Mouse (Mus musculus) limb, embryonic 13.5 days (tissue): ENCODE data around the gene Fam227b. TPM values are rescaled to one million over a fixed set of nuclear protein-coding genes. Genes with fewer than 3 reads are reported as not detected.

Source experiments
- ATAC-seq: fragments of 200-750 bp; cut with Nextera tagmentation; 2 replicates; pipeline ENCODE4 v1.8.0; 2017; ENCODE audit warnings: low read depth, moderate number of reproducible peaks, moderate TSS enrichment; ENCODE audit not compliant: low FRiP score
- H3K27ac ChIP-seq: fragments of 300-500 bp; sonication (generic); 2 replicates; pipeline ENCODE4 v1.5.1; 2015; ENCODE audit warnings: inconsistent platforms, mild to moderate bottlenecking, moderate library complexity
- H3K27me3 ChIP-seq: fragments of 300-500 bp; sonication (generic); 2 replicates; pipeline ENCODE4 v1.6.1; 2015; ENCODE audit warnings: mild to moderate bottlenecking, inconsistent platforms
- H3K36me3 ChIP-seq: fragments of 300-500 bp; sonication (generic); 2 replicates; pipeline ENCODE4 v1.6.1; 2015; ENCODE audit warnings: inconsistent platforms, mild to moderate bottlenecking, moderate library complexity
- H3K4me1 ChIP-seq: fragments of 300-500 bp; sonication (generic); 2 replicates; pipeline ENCODE4 v1.6.1; 2015; ENCODE audit warnings: inconsistent platforms
- H3K4me2 ChIP-seq: fragments of 300-500 bp; sonication (generic); replicated peaks from 2 replicates; pipeline ENCODE4 v1.6.1; 2015; ENCODE audit warnings: inconsistent platforms, mild to moderate bottlenecking, moderate library complexity
- H3K4me3 ChIP-seq: fragments of 300-500 bp; sonication (generic); 2 replicates; pipeline ENCODE4 v1.5.1; 2015; ENCODE audit warnings: moderate library complexity, mild to moderate bottlenecking, inconsistent platforms
- H3K9ac ChIP-seq: fragments of 300-500 bp; sonication (generic); 2 replicates; pipeline ENCODE4 v1.6.1; 2015; ENCODE audit warnings: mild to moderate bottlenecking, inconsistent platforms
- H3K9me3 ChIP-seq: fragments of 300-500 bp; sonication (generic); 2 replicates; pipeline ENCODE4 v1.6.1; 2016; ENCODE audit warnings: inconsistent platforms
- WGBS: fragments of 180-500 bp; shearing (Covaris S2); methylation state at CpG from one replicate; pipeline ENCODE4 v1.1.7; 2015; 5-methylcytosine and 5-hydroxymethylcytosine counted together
- polyA plus RNA-seq: library from polyadenylated mRNA; unstranded; fragments of >200 nt; fragmentation: Nextera tagmentation; extraction: Ambion mirVana; gene quantifications from 2 replicates; pipeline ENCODE4 v1.2.1, GENCODE M21; 2015

The Fam227b gene
- polyA plus RNA-seq = not detected in 2 replicates

DNA sequence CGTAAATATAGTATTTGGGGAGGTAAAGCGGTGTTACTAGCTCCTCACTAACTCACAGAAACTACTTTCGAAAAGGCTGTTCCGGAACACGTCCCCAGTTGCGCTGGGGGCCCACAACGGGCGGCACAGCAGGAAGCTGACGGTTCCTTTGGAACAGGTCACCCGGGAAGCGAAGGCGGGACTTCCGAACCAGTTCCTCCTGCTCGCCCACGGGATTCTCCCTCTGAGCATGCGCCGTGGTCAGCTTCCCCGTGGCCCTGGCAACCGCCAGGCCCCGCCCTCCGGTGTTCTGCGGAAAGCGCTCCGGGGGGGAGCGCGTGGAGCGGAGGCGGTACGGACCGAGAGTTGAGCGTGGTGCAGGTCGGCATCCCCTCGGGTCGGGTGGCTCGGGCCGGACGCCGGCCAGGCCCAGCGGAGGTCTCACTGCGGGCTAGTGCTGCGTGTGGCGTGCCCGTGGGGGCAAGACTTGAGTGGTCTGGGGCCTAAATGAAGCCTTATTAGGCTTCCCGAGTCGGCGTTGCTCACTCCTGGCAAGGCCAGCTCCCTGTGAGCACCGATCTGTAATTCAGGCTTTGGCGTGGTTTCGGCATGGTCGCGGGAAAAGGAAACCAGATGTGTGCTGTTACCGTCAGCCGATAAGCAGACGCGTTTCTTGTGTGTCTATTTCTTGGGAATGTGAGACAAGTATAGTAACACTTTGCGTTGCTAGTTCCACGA lies at the start of gene Fam227b, which contains the start of gene Dtwd1:
Fam227b (minus strand) TSS at position 150 of the 717 bp plus-strand sequence.
Dtwd1 (plus strand) TSS at position 287 of the 717 bp plus-strand sequence.
- peak; percentile 99 for ATAC-seq
- Histone ChIP-seq H3K27me3 (no peaks in the 10 kb centered on the region), H3K4me1 (peaks cover 12% of the 10 kb centered on the region; the same call in 1 of the 2 replicates), H3K9me3 (no peaks in the 10 kb centered on the region), H3K4me2 (peak within 1 kb of the TSS; percentile 66), H3K9ac (peak within 1 kb of the TSS; percentile 87), H3K4me3 (peak within 1 kb of the TSS; percentile 73), H3K27ac (peak within 1 kb of the TSS; percentile 95), H3K36me3 (peaks cover 3% of the 10 kb centered on the region; the same call in 1 of the 2 replicates)
- WGBS = under 1% methylated on average over 57 of the region's 57 CpGs

GRCm38 (mm10) chr2:126198971-126199370 lies 47.2 kb upstream of the Fam227b start:
- 81% methylated on average over 3 of the region's 3 CpGs for WGBS
- no peak for ATAC-seq
- H3K9me3 ChIP-seq = no peaks in the 10 kb centered on the region

DNA sequence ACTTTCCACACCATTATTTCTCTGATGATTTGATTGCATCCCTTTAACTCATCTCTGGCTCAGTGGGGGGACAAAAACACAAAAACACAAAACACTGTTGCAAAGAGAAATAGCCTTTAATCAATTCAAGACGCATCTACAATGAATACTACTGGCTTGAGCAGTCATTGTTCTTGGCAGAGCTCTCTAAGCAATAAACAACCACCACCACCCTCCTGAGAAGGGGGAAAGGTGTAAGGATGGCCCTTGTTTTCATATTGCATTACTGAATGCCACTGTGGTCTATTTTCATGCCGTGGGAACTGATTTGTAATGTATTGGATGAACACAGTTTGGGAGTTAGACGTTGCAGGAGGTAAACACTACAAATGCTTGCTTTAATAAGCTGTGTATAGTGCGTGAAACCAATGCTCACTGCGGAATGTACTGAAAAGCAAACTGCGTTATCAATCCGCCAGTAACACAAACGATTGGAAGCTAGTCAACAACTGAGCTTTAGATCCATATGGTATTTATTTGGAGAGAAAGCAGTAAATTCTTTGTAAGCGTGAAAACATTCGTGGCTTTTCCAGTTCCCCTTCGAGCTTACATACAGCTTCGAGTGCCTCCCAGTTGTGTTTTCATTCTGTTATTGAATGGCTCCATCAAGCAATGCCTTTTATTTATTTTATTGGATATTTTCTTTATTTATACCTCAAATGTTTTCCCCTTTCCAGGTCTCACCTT lies 44.0 kb upstream of the Fam227b start:
- no peaks in the 10 kb centered on the region for H3K4me1 ChIP-seq
- H3K9me3 ChIP-seq = no peaks in the 10 kb centered on the region
- H3K4me3 ChIP-seq = no peak overlapping the region
- 32% methylated on average over 12 of the region's 12 CpGs for WGBS
- H3K36me3 ChIP-seq = no peaks in the 10 kb centered on the region
- H3K4me2 ChIP-seq = no peak overlapping the region; the same call in 1 of the 2 replicates
- no peak overlapping the region for H3K27ac ChIP-seq
- H3K9ac ChIP-seq = no peak overlapping the region
- no peaks in the 10 kb centered on the region for H3K27me3 ChIP-seq
- peak; percentile 76 for ATAC-seq

More at GRCm38 (mm10) chr2:126198971-126199370, 47.2 kb upstream of the Fam227b start:
- Histone ChIP-seq H3K4me3 (no peak overlapping the region), H3K4me1 (no peaks in the 10 kb centered on the region), H3K36me3 (no peaks in the 10 kb centered on the region), H3K9ac (no peak overlapping the region), H3K4me2 (no peak overlapping the region), H3K27ac (no peak overlapping the region), H3K27me3 (no peaks in the 10 kb centered on the region)

GRCm38 (mm10) chr2:126192129-126192528 lies 40.3 kb upstream of the Fam227b start:
- Histone ChIP-seq H3K4me3 (no peak overlapping the region), H3K36me3 (no peaks in the 10 kb centered on the region), H3K27me3 (no peaks in the 10 kb centered on the region), H3K9me3 (no peaks in the 10 kb centered on the region), H3K9ac (no peak overlapping the region), H3K27ac (no peak overlapping the region), H3K4me2 (no peak overlapping the region), H3K4me1 (no peaks in the 10 kb centered on the region)
- ATAC-seq = no peak
- 75% methylated on average over 2 of the region's 2 CpGs for WGBS

DNA sequence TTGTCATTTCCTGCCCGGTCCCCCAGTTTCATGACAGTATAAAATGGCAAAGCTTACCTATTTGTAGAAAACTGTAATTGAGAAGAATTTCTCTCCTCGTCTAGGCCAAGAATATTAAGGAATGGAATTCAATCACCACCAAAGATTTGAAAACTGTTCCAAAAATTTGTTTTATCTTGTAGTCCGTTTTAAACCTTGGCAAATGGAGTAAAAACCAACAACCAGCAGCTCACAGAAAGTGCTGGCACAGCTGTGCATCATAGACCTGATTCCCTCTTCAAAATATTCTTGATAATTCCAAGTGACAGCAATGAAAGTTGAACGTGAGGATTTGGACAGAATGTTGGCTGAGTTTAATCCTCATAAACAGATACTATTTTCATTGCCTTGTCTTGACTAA lies 39.5 kb upstream of the Fam227b start:
- no peak overlapping the region for H3K27ac ChIP-seq
- whole genome bisulfite sequencing = 70% methylated on average over 4 of the region's 4 CpGs
- no peak for ATAC-seq

DNA sequence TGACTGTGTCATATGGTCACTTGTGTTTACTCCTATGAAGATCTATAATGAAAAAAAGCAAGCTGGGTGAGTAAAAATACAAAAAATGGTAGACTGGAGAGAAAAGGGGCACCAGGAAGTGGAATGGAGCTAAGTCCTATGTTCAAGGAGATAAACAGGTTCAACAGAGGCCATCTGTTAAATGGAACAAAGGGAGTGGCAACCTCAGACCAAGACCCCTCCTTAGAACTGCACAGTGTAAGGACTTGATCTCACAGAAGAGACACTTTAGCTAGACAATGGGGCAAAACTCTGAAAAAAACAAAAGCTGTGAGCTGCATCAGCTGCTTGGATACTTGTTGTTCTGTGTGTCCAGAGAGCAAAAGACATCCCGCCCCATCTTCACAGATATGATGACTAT lies 19.6 kb upstream of the Fam227b start:
- Histone ChIP-seq H3K4me1 (no peaks in the 10 kb centered on the region), H3K9ac (no peak overlapping the region), H3K27ac (no peak overlapping the region), H3K4me3 (no peak overlapping the region), H3K27me3 (no peaks in the 10 kb centered on the region), H3K4me2 (no peak overlapping the region), H3K9me3 (no peaks in the 10 kb centered on the region), H3K36me3 (0 out of 2 replicates have a peak, but pooled peaks cover 3% of the 10 kb centered on the region)
- ATAC-seq = no peak
- WGBS = 90% methylated on average over 1 of the region's 1 CpGs

More for the DNA sequence above, 39.5 kb upstream of the Fam227b start:
- Histone ChIP-seq H3K4me1 (no peaks in the 10 kb centered on the region), H3K27me3 (no peaks in the 10 kb centered on the region), H3K36me3 (no peaks in the 10 kb centered on the region), H3K9me3 (no peaks in the 10 kb centered on the region), H3K9ac (no peak overlapping the region), H3K4me3 (no peak overlapping the region), H3K4me2 (no peak overlapping the region)

DNA sequence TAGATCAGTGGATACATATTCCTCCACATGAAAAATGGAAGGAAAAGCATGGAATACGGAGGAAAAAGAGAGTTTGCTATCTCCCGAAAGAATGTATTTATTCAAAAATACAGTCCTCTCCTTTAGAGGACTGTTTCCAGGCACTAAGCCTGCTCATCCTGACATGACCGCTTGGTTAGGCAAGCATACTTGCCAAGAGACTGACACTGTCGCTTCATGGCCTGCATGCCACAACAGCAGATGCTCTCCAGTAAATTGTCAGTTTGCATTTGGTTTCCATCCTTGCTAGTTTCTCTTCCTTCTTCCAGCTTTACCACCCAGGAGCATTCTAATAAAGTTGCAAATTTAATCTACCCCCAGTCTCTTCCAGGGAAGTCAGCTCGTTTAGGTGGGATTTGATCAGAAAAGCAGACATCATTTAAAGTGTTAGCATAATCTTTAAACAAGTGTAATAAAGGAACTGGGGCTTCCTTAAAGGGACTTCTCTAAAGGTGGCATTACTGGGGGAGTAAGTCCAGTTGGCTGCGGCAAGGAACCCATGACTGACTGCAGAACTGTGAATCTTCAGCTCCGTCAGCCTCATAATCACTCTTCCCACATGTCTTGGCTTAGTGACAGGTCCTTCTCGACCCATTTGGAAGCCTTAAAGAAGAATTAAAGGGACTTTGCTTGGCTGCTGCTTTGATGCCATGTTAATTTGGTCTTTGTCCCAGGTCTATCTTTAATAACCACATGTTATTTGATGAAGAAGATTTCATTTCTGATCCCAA lies 15.2 kb upstream of the Fam227b start:
- H3K9me3 ChIP-seq = no peaks in the 10 kb centered on the region
- H3K27ac ChIP-seq = no peak overlapping the region
- no peaks in the 10 kb centered on the region for H3K27me3 ChIP-seq
- no peak overlapping the region for H3K4me3 ChIP-seq
- no peak overlapping the region for H3K4me2 ChIP-seq
- ATAC-seq = no peak
- H3K9ac ChIP-seq = no peak overlapping the region
- peaks cover 23% of the 10 kb centered on the region for H3K36me3 ChIP-seq
- H3K4me1 ChIP-seq = no peaks in the 10 kb centered on the region
- WGBS = 83% methylated on average over 8 of the region's 8 CpGs

- H3K9me3 ChIP-seq = no peaks in the 10 kb centered on the region
- no peak for ATAC-seq
- H3K27ac ChIP-seq = no peak overlapping the region
- H3K36me3 ChIP-seq = peaks cover 30% of the 10 kb centered on the region
- H3K27me3 ChIP-seq = no peaks in the 10 kb centered on the region
- H3K9ac ChIP-seq = no peak overlapping the region
- no peak overlapping the region for H3K4me2 ChIP-seq
- no peaks in the 10 kb centered on the region for H3K4me1 ChIP-seq
- H3K4me3 ChIP-seq = no peak overlapping the region
Observed at GRCm38 (mm10) chr2:126166335-126166734, 14.5 kb upstream of the Fam227b start.

GRCm38 (mm10) chr2:126165277-126166018 lies 13.6 kb upstream of the Fam227b start:
- Histone ChIP-seq H3K4me2 (no peak overlapping the region), H3K9ac (no peak overlapping the region), H3K36me3 (peaks cover 37% of the 10 kb centered on the region), H3K27ac (no peak overlapping the region), H3K27me3 (no peaks in the 10 kb centered on the region), H3K9me3 (no peaks in the 10 kb centered on the region), H3K4me1 (no peaks in the 10 kb centered on the region), H3K4me3 (no peak overlapping the region)
- no peak for ATAC-seq
- WGBS = 90% methylated on average over 5 of the region's 5 CpGs

DNA sequence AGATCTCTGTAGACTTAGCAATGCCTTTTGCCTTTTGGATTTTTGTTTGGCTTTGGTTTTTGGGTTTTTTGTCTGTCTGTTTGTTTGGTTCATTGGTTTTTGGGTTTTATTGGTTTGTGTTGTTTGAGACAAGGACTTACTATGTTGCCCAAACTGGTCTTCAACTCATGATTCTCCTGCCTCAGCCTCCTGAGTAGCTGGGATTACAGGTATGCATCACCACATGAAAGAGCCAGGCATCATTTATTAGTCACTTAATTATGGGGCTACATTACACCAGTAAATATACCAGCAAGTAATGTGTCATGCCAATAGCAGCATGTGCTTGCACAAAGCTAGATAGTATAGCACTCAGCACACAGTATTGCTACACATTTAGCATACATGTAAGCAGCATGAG lies 4.1 kb downstream of the Fam227b start:
- Histone ChIP-seq H3K4me3 (no peak overlapping the region), H3K4me2 (no peak overlapping the region), H3K9ac (no peak overlapping the region), H3K9me3 (no peaks in the 10 kb centered on the region), H3K36me3 (no peaks in the 10 kb centered on the region), H3K27me3 (no peaks in the 10 kb centered on the region), H3K27ac (no peak overlapping the region), H3K4me1 (0 out of 2 replicates have a peak, but pooled peaks cover 1% of the 10 kb centered on the region)
- no peak for ATAC-seq

GRCm38 (mm10) chr2:126094616-126095015 lies 57.2 kb downstream of the Fam227b start:
- H3K4me3 ChIP-seq = no peak overlapping the region
- no peaks in the 10 kb centered on the region for H3K9me3 ChIP-seq
- no peak overlapping the region for H3K4me2 ChIP-seq
- no peak overlapping the region for H3K9ac ChIP-seq
- no peak overlapping the region for H3K27ac ChIP-seq
- H3K4me1 ChIP-seq = peaks cover 9% of the 10 kb centered on the region
- H3K27me3 ChIP-seq = no peaks in the 10 kb centered on the region
- 58% methylated on average over 4 of the region's 4 CpGs for WGBS
- no peaks in the 10 kb centered on the region for H3K36me3 ChIP-seq
- ATAC-seq = no peak; the same call in 1 of the 2 replicates
